In the genomic region with DNA sequence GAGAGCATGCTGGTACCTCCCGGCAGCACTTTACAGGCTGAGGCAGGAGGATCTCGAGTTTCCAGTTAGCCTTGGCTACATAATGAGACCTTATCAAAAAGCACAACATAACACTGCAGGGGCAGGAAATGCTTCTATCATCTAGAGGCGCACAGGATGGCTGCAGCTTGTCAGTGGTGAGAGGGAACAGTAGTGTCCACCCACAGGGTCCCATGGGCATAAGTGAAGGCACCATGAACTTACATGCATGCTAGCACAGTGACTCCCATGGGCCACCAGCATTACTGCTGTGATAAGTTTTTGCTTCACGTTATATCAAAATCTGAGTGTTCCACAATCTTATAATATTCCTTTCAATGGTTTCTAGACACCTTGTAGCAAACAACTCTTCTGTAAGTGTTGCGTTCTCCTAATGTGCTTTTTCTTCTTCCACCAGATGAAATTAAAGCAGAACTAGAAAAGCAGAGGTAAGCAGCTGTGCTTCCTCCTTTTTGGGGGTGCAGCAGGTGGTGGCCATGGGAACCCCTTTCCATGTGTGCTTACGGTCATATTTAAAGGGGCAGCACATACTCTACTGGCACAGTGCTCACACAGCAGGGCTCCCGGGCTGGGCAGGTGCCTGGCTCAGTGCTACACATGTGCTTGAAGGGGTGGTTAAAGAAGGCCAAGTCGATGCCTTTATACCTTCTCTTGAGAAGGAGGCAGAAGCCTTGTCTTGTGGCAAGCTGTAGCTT, we compare ENCODE assay signal across 1 mouse cellular context.
TF ChIP-seq lines count a peak whose summit lies in the region.

No protein-coding gene starts in this region.

TF ChIP-seq in MEL, 35 proteins besides CTCF, POLR2A, EP300 and RAD21 (continued from another document):
- TF ChIP-seq MAX (IDR thresholded peaks at IDR 0.05; ENCODE audit: low read length) (no peak), MYB (IDR thresholded peaks at IDR 0.05; ENCODE audit: low read depth, low read length) (no peak), MAFK (IDR thresholded peaks at IDR 0.05; ENCODE audit: borderline replicate concordance, low read depth, low read length) (no peak), NRF1 (IDR thresholded peaks at IDR 0.05; ENCODE audit: insufficient read depth, low read depth, low read length, poor library complexity, severe bottlenecking) (no peak), TAL1 (IDR thresholded peaks at IDR 0.05; ENCODE audit: low read length) (no peak), GABPA (IDR thresholded peaks at IDR 0.05; ENCODE audit: low read depth, low read length) (no peak), MXI1 (IDR thresholded peaks at IDR 0.05; ENCODE audit: low read depth, low read length) (no peak), MAZ (IDR thresholded peaks at IDR 0.05; ENCODE audit: low read depth, low read length) (no peak)
